Mouse (Mus musculus) left cerebral cortex, adult 8-10 months (tissue): Measurements from ENCODE around the gene Tmem81. TPM values are rescaled to one million over a fixed set of nuclear protein-coding genes. Genes with fewer than 3 reads are reported as not detected.
"Not testable (repeated sequence)": the region's sequence is repeated elsewhere in the genome, so short reads cannot be mapped to it uniquely, and the experiment has no call there.

Experiments
- DNase-seq, 2 experiments: peaks; one replicate each; pipeline ENCODE4 v3.0.0; 2022; ENCODE audit warnings: low spot score in 2 of 2
- total RNA-seq, 4 experiments: library from RNA; stranded (reverse); gene quantifications; 2 replicates each; pipeline ENCODE4 v1.2.4; 2022

Tmem81 gene
- 1 to 10 TPM; 3.9 to 6.0 (median 5.7) TPM for total RNA-seq

GRCm38 (mm10) chr1:132506058-132506457 is at the start of gene Tmem81:
Tmem81 (plus strand) TSS chr1:132506230.
- DNase-seq, result no peak

GRCm38 (mm10) chr1:132464651-132465050 is 41.4 kb upstream of the Tmem81 start:
- no peak for DNase-seq

DNA sequence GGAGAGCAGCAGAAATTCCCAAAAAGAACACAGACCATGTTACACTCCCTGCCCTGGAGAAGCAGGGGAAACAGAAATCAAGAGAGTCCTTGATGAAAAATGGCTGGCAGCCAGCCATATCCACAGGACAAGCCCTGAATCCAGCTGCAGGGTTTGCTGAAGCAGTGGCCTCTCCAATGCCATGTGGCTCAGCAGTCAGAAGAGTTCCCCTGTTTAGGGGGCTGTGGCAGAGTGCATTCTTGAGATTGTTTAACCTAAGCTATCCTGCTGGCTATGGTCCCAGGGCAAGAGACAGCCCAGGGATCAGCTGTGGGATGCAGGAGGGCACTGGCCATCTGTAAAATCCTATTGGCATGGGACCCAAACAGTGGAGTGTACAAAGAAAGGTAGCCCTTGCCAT is 37.1 kb upstream of the Tmem81 start:
- DNase-seq, result no peak

DNA sequence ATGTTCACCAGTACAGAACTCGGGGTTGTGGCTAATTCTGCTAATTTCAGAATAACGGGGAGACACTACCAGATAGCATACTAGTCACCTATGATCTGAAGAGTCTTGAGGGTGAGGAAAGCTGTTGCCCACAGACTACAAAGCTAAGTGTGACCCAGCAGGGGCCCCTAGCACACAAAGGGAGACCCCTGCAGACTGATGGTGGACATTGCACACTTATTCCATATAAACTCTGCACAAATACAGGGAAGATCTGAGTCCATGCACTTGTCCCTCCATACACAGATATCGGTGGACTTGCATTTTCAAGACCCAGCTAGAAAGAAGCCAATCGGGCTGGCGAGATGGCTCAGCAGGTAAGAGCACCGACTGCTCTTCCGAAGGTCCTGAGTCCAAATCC is 36.5 kb upstream of the Tmem81 start:
- DNase-seq, result no peak

- DNase-seq, result not testable (repeated sequence)
Measured at GRCm38 (mm10) chr1:132470031-132470430, 36.0 kb upstream of the Tmem81 start.

- DNase-seq, result no peak
Measured at GRCm38 (mm10) chr1:132471032-132471431, 35.0 kb upstream of the Tmem81 start.

GRCm38 (mm10) chr1:132471499-132471898 is 34.5 kb upstream of the Tmem81 start:
- no peak for DNase-seq

- DNase-seq, result no peak
Measured at GRCm38 (mm10) chr1:132472537-132472936, 33.5 kb upstream of the Tmem81 start.

DNA sequence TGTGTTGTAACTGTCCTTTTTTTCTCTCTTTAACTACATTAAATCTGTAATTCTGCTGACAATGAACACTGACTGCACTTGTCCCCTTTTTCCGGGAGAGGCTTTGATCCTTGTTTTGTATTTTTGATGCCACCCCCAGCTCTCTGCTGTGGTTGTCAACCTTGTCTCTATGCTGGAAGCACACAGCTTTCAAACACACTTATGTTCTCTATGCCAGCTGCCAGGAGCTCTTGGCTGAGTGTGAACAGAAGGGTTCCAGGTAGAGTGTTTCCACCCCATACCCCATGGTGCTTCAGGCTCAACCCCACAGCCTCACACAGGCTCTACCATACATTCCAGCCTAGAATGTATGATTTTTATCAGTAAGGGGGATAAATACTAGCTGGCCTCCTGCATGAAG is 31.5 kb upstream of the Tmem81 start:
- DNase-seq, result no peak

DNA sequence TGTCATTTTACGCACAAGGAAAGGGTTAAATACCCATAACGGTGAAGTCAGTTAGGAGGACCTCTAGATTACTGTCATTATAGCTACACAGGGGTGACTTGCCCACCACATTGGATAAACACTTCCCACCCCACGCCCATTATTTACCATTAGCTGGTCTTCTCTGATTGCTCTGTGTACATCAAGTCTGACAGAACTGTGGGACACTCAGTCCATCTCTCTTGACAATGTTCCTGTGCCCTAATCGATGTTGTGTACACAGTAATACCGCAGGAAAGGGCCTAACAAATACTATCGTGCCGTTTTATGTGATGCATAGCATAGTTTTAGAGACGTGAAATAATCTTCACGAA is 29.5 kb upstream of the Tmem81 start:
- DNase-seq, result no peak

DNA sequence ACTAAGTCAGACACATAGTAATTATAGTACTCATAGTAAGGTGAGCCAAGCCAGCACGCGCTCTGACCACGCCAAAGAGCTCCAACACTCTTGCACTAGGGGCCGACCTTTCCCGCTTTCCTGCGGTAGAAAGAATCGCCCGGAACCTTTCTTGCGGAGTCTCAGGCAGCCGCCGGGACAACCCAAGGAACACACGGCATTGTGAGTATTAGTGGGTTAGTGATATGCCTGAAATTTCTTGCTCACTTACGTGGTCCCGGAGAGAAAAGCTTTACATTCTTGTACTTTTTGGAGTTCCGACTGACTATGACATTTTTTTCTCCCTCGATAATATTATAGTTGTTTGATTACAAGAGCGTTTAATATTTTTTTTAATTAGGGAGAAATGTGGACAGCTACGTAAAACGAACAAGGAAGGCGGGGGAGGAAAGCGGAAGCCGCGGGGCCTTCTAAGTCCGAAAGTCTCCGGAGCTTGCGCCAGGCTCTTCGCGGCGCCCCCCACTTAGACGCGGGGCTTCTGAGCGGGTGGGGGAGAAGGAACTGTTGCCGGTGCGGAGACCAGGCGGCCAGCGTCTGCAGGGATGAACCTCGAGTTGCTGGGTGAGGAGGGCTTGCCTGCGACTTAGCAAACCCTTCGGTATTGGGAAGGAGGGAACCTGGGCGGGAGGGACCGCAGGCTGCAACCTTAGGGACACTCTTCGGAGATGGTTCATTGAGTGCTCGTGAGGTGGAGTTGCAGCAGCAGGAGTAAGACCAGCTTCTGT is 28.9 kb upstream of the Tmem81 start, which contains the start of gene Rbbp5:
Gene Rbbp5, plus strand, starts transcription at position 438 of the 764 bp plus-strand sequence.
- peak; percentile 70 to 90 for DNase-seq

DNA sequence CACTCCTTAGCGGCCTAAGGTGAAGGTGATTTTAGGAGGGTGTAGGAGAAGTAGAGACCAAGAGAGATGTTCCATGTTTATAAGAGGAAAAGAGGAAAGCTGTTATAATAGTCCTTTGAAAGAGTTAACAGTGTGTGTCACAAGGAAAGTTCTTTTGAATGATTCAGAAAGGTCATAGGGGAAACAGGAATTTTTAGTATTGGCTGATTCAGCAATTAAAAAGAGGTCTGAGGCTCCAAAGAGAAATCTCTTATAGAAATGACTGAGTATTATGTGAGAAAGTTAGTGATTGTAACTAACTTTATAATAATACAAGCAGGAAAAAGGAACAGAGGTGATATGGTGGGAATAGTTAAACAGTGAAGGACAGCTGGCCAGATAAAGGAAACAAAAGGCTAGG is 26.6 kb upstream of the Tmem81 start:
- no peak for DNase-seq

- no peak for DNase-seq
Measured at GRCm38 (mm10) chr1:132481619-132482018, 24.4 kb upstream of the Tmem81 start.

DNA sequence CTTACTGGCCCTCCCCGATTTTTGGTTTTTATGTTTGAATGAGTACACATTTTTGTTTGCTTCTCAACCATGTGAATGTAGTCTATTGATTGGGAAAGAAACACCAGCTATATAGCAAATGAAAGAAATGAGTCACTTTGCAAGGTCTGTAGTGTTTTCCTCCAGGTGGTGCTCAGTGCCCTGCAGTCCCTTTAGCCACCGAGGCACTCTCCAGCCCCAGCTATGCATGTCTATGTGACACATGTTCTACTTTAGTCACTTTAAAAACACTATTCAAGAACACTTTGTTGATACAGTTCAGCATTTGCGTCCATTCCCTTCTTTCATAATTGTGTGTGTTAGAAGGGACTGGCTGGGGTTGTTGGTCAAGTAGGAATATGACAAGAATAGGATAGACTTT is 22.8 kb upstream of the Tmem81 start:
- DNase-seq, result no peak

DNA sequence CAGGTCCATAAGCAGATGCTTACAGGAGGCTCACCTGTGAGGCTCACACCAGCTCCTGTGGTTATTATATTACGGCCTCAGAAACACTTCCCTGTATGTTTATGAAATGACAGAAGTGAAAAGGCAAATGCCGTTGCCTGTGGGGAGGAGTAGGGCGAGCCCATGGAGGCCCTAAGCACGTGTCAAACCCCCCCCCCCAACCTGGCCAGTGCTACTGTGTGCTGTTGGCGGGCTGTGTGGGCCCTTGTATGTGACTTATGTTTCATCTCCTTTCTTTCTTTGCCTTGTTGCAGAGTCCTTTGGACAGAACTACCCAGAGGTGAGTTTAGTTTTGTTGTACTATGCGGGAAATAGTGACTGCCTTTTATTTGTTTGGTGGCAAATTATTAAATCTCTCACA is 22.3 kb upstream of the Tmem81 start:
- DNase-seq, result no peak

GRCm38 (mm10) chr1:132500535-132500934 is 5.5 kb upstream of the Tmem81 start:
- DNase-seq, result no peak

- DNase-seq, result no peak
Measured at GRCm38 (mm10) chr1:132505155-132505554, 875 bp upstream of the Tmem81 start.

DNA sequence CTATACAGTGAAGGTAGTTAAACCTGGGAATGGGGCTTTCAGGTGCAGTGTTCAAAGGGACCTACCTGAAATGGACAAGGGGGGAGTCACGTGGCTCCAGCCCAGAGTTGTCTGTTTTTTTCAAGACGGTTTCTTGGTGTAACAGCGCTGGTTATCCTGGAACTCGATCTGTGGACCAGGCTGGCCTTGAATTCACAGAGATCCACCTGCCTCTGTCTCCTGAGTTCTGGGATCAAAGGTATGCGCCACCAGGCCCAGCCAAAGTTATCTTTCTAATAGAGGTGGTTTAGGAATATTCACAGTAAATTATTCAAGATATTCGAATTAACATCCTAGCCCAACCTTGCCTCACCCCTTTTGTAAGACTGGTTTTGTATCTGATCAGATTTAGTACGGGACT is 626 bp downstream of the Tmem81 start:
- no peak for DNase-seq

DNA sequence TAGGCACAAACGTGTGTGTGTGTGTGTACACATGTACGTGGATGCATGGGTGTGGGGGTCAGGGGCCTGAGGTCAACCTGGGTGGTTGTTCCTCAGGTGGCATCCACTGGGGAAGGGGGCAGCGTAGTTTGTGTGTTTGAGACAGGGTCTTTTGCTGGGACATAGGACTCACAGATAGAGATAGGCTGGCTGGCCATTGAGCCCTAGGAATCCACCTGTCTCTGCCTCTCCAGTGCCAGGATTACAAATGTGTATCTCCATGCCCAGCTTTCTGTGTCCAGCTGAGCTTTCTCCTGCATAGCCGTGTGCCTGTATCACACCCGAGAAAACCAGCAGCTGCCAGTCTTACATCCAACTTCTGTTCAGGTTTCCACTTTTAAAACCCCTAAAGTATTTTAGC is 3.7 kb downstream of the Tmem81 start:
- no peak for DNase-seq

DNA sequence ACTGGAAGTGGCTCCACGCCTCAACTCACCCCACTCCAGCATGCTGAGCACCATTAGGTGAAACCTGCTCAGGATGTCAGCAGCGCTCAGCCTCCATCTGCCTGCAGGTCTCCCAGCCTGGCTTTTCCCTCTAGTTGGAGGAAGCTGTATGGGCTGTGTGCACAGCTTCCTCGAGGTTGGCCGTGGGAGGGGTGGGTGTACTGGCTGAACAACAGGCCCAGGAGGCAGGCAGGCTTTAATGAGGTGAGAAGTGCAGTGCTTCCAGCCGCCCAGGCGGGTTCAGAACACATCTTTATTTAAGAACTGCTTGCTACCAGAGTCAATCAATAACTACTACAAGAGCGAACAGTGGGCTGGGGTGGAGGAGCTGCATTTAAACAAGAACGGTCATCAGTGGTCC is 5.5 kb downstream of the Tmem81 start:
- DNase-seq, result peak in 1 of 2 experiments; percentile 28

DNA sequence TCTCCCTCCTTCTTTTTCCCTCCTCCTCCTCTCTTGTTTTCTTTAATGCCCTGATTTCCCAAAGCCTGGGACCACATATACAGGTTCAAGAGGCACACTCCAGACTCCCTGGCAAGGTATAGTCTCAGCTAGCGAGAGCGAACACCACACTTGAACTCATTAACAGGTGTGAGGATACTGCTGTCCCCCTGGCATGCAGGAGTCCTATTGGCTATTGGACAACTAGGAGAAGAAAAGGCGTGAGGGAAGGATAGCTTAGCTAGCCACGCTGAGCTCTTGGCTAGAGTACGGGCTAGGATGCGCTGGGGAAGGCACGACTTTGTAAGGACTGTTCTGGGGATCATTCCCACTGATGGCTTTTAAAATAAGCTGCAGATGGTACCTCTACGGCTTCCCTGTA is 6.1 kb downstream of the Tmem81 start:
- no peak for DNase-seq

GRCm38 (mm10) chr1:132515339-132515738 is 9.3 kb downstream of the Tmem81 start:
- no peak for DNase-seq

DNA sequence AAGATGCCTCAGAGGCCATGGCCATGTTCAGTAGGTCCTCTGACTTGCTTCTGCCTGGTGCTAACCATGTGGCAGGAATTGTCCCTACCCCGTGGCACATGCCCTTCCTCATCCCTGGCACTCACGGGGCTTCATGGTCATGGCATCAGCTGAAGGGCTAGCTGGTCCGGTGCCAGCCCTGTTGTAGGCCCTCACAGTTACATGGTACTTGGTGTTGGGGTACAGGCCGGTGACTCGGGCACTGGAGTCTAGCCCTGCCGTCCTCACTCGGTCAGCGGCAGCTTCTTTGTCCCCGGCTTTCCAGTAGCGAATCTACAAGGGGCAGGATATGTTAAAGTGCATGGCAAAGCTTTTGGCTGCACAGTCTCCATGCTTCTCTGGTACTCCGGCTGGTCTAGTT is 10.7 kb downstream of the Tmem81 start:
- no peak for DNase-seq

- DNase-seq, result no peak
Measured at GRCm38 (mm10) chr1:132518621-132519020, 12.6 kb downstream of the Tmem81 start.
